Mouse (Mus musculus): ENCODE data around the gene Faim2. TPM values are rescaled to one million over a fixed set of nuclear protein-coding genes. Genes with fewer than 3 reads are reported as not detected.
A peak's percentile ranks its signal among the peaks of the same experiment; 100 is the strongest.

The Faim2 gene
- total and polyA plus RNA-seq, 3 experiments, result 0.33 TPM; not detected in 2

- peaks cover 30% of the 10 kb centered on the region for H3K36me3 ChIP-seq (replicated peaks)
- no peak for ATAC-seq (ENCODE audit: extremely low read depth, insufficient number of reproducible peaks, low FRiP score, poor library complexity, severe bottlenecking)
- H3K9me3 ChIP-seq (replicated peaks), result no peaks in the 10 kb centered on the region
- peak; percentile 65 for DNase-seq (ENCODE audit: low spot score)
- peaks cover 2% of the 10 kb centered on the region for H3K27me3 ChIP-seq (ENCODE audit: insufficient read depth, low read length)
- peaks cover 35% of the 10 kb centered on the region for H3K4me1 ChIP-seq (ENCODE audit: insufficient read depth, low read depth, low read length)
- H3K4me3 ChIP-seq (ENCODE audit: low read depth, low read length), result peak overlapping the region; percentile 86
- no peak for TF ChIP-seq GATA1 (IDR thresholded peaks at IDR 0.05; ENCODE audit: borderline replicate concordance, low read length)
- TF ChIP-seq TAL1 (conservative IDR thresholded peaks at IDR 0.05; ENCODE audit: low read depth, low read length), result no peak
- no peak for TF ChIP-seq CTCF (IDR thresholded peaks at IDR 0.05; ENCODE audit: low read depth, low read length)
Measured at GRCm38 (mm10) chr15:99473801-99474575, 54.0 kb downstream of the Faim2 start.

DNA sequence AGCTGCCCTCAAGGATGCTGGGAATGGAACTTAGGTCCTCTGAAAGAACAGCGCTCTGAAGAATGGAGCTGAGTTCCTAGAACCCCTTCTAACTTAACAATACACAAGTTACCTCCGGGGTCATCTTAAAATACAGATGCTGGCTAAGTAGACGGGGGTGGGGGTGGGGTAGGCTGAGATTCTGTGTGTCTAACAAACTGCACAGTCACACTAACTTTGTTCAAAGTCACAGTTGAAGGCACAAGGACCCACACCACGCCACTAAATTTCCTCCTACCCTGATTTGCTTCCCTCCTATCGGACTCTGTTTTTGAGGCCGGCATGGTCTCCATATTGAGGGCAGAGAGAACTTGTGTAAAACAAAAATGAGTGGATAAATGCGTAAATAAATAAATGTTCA lies 55.0 kb downstream of the Faim2 start:
- Histone ChIP-seq H3K27me3 (ENCODE audit: insufficient read depth, low read length) (no peaks in the 10 kb centered on the region; the same call in 1 of the 2 replicates), H3K4me3 (ENCODE audit: low read depth, low read length) (no peak overlapping the region; the same call in 1 of the 2 replicates), H3K9me3 (replicated peaks) (no peaks in the 10 kb centered on the region), H3K4me1 (ENCODE audit: insufficient read depth, low read depth, low read length) (peaks cover 35% of the 10 kb centered on the region), H3K36me3 (replicated peaks) (peaks cover 37% of the 10 kb centered on the region)
- ATAC-seq (ENCODE audit: extremely low read depth, insufficient number of reproducible peaks, low FRiP score, poor library complexity, severe bottlenecking) (no peak), DNase-seq (ENCODE audit: low spot score) (no peak)
- TF ChIP-seq TAL1 (conservative IDR thresholded peaks at IDR 0.05; ENCODE audit: low read depth, low read length), result no peak

- TF ChIP-seq CTCF (IDR thresholded peaks at IDR 0.05; ENCODE audit: low read depth, low read length), result no peak
- TF ChIP-seq POLR2AphosphoS5 (IDR thresholded peaks at IDR 0.05; ENCODE audit: insufficient replicate concordance, low read depth, low read length), result no peak
- TF ChIP-seq GATA2 (IDR thresholded peaks at IDR 0.05; ENCODE audit: borderline replicate concordance, low read depth, low read length), result no peak
- no peak for TF ChIP-seq GATA1 (IDR thresholded peaks at IDR 0.05; ENCODE audit: borderline replicate concordance, low read length)
- TF ChIP-seq TAL1 (conservative IDR thresholded peaks at IDR 0.05; ENCODE audit: low read depth, low read length), result no peak
- Histone ChIP-seq H3K36me3 (replicated peaks) (peaks cover 40% of the 10 kb centered on the region), H3K27me3 (ENCODE audit: insufficient read depth, low read length) (peaks cover 1% of the 10 kb centered on the region; the same call in 1 of the 2 replicates), H3K4me3 (ENCODE audit: low read depth, low read length) (no peak overlapping the region), H3K4me1 (ENCODE audit: insufficient read depth, low read depth, low read length) (peaks cover 35% of the 10 kb centered on the region), H3K9me3 (replicated peaks) (no peaks in the 10 kb centered on the region)
- no peak for DNase-seq (ENCODE audit: low spot score)
- no peak for ATAC-seq (ENCODE audit: extremely low read depth, insufficient number of reproducible peaks, low FRiP score, poor library complexity, severe bottlenecking)
Measured at GRCm38 (mm10) chr15:99471677-99472063, 56.3 kb downstream of the Faim2 start.

GRCm38 (mm10) chr15:99470971-99471676 lies 56.8 kb downstream of the Faim2 start:
- Histone ChIP-seq H3K36me3 (replicated peaks) (peaks cover 40% of the 10 kb centered on the region), H3K9me3 (replicated peaks) (no peaks in the 10 kb centered on the region), H3K4me3 (ENCODE audit: low read depth, low read length) (no peak overlapping the region), H3K4me1 (ENCODE audit: insufficient read depth, low read depth, low read length) (peaks cover 34% of the 10 kb centered on the region), H3K27me3 (ENCODE audit: insufficient read depth, low read length) (peaks cover 3% of the 10 kb centered on the region; the same call in 1 of the 2 replicates)
- ATAC-seq (ENCODE audit: extremely low read depth, insufficient number of reproducible peaks, low FRiP score, poor library complexity, severe bottlenecking) (no peak), DNase-seq (ENCODE audit: low spot score) (no peak)
- TF ChIP-seq GATA2 (IDR thresholded peaks at IDR 0.05; ENCODE audit: borderline replicate concordance, low read depth, low read length), result no peak
- TF ChIP-seq CTCF (IDR thresholded peaks at IDR 0.05; ENCODE audit: low read depth, low read length), result peak; percentile 79

DNA sequence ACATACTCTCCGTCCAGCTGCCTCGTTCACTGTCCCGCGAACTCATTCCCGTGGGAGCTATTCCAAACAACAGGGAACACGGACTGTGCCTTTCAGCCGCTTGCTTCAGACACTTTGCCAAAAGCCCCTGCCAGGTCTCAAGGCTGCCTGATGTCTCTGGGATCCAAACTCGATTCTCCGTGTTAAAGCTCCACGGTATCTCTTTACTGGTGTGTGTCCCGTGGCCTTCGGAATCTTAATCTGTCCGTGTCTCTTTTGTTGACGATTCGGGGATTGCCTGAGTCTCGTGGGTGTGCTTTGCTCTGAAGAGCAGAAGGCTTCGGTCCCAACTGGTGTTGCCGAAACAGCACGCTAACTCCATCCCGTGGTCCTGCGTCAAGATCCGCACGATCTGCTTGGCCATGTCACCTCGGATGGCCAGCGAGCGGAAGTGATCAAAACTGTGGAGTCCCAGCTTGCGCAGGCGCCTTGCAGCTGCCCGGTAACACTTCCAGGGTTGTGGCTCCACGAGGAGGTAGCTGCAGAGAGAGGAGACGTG lies 57.7 kb downstream of the Faim2 start:
- peaks cover 40% of the 10 kb centered on the region for H3K36me3 ChIP-seq (replicated peaks)
- ATAC-seq (ENCODE audit: extremely low read depth, insufficient number of reproducible peaks, low FRiP score, poor library complexity, severe bottlenecking), result no peak
- no peaks in the 10 kb centered on the region for H3K9me3 ChIP-seq (replicated peaks)
- DNase-seq (ENCODE audit: low spot score), result no peak
- peaks cover 3% of the 10 kb centered on the region; the same call in 1 of the 2 replicates for H3K27me3 ChIP-seq (ENCODE audit: insufficient read depth, low read length)
- peaks cover 26% of the 10 kb centered on the region for H3K4me1 ChIP-seq (ENCODE audit: insufficient read depth, low read depth, low read length)
- no peak for TF ChIP-seq CTCF (IDR thresholded peaks at IDR 0.05; ENCODE audit: low read depth, low read length)
- TF ChIP-seq TAL1 (conservative IDR thresholded peaks at IDR 0.05; ENCODE audit: low read depth, low read length), result no peak
- no peak for TF ChIP-seq POLR2AphosphoS5 (IDR thresholded peaks at IDR 0.05; ENCODE audit: insufficient replicate concordance, low read depth, low read length)
- no peak for TF ChIP-seq GATA1 (IDR thresholded peaks at IDR 0.05; ENCODE audit: borderline replicate concordance, low read length)
- TF ChIP-seq GATA2 (IDR thresholded peaks at IDR 0.05; ENCODE audit: borderline replicate concordance, low read depth, low read length), result no peak
- no peak overlapping the region for H3K4me3 ChIP-seq (ENCODE audit: low read depth, low read length)

DNA sequence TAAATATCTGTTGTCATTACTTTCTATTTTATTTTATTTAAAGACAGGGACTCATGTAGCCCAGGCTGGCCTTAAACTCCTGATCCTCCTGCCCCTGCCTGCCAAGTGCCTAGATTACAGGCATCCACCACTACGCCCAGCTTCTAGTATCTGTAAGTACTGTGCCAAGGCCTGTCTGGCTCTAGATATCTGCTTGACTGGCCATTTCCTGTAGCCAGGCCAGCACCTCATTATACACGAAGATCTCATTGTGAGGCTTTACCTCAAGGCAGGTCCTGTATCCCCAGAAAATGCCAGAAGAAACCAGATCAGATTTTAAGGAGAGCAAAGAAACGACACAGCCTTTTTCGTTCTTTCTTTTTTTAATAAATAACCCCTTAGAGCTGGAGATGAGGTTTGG lies 58.2 kb downstream of the Faim2 start:
- DNase-seq (ENCODE audit: low spot score) (no peak), ATAC-seq (ENCODE audit: extremely low read depth, insufficient number of reproducible peaks, low FRiP score, poor library complexity, severe bottlenecking) (no peak)
- H3K9me3 ChIP-seq (replicated peaks), result no peaks in the 10 kb centered on the region
- no peak overlapping the region for H3K4me3 ChIP-seq (ENCODE audit: low read depth, low read length)
- peaks cover 3% of the 10 kb centered on the region; the same call in 1 of the 2 replicates for H3K27me3 ChIP-seq (ENCODE audit: insufficient read depth, low read length)
- H3K4me1 ChIP-seq (ENCODE audit: insufficient read depth, low read depth, low read length), result peaks cover 21% of the 10 kb centered on the region
- TF ChIP-seq TAL1 (conservative IDR thresholded peaks at IDR 0.05; ENCODE audit: low read depth, low read length), result no peak
- no peak for TF ChIP-seq CTCF (IDR thresholded peaks at IDR 0.05; ENCODE audit: low read depth, low read length)
- no peak for TF ChIP-seq POLR2AphosphoS5 (IDR thresholded peaks at IDR 0.05; ENCODE audit: insufficient replicate concordance, low read depth, low read length)
- TF ChIP-seq GATA1 (IDR thresholded peaks at IDR 0.05; ENCODE audit: borderline replicate concordance, low read length), result no peak
- no peak for TF ChIP-seq GATA2 (IDR thresholded peaks at IDR 0.05; ENCODE audit: borderline replicate concordance, low read depth, low read length)
- H3K36me3 ChIP-seq (replicated peaks), result peaks cover 40% of the 10 kb centered on the region
